Mouse (Mus musculus): ENCODE measurements around the gene Mrpl53.

Mrpl53 gene

DNA sequence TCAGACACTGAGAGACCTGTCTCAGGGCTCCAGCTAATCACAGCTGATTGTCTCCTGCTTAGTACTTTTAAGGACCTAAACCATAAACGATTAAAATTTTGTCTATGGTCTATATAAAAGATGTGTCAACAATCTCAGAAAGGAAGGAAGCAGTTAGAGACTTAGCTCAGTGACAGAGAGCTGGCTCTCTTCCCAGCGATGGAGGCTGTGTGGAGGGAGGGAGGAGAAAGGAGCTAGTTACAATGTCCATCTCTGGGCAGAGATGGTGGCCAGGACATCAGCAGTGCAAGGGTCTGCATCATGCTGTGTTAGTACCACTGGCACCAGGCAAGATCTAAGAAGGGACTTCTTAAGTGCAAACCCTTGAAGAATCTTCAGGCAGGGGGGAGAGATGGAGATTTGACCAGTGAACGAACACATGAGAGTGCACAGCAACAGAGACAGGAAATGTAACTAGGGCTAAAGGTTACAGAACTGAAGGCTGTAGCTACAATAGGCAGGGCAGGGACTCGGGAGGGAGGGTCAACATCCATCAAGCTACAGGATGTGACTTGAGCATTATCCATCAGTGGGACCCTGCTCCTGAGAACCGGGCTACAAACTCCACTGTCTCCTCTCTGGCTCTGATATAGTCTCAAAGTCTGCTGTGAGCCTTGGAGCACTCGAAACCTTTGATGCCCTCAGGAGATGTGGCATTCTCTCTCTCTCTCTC is 16.3 kb upstream of the Mrpl53 start:
- no peak for DNase-seq (ENCODE audit: inconsistent ontology term)

DNA sequence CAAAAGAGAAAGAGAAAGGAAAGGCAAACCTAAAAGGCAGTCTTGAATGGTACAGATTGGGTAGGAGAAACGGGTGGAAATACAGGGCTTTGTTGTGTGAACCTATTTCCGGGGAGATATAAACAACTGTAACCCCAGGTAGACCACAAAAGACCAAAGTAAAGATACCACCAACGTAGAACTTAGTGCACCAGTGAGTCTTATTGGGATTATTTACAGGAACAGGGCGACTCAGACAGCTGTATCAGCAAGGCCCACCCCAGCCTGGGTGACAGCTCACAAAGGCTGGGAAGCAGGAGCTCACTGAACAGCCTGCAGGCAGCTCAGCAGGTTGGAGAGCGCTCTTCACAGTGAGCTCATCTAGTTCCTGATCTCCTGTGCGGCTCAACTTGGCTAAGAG is 12.9 kb upstream of the Mrpl53 start:
- no peak for DNase-seq (ENCODE audit: inconsistent ontology term)

DNA sequence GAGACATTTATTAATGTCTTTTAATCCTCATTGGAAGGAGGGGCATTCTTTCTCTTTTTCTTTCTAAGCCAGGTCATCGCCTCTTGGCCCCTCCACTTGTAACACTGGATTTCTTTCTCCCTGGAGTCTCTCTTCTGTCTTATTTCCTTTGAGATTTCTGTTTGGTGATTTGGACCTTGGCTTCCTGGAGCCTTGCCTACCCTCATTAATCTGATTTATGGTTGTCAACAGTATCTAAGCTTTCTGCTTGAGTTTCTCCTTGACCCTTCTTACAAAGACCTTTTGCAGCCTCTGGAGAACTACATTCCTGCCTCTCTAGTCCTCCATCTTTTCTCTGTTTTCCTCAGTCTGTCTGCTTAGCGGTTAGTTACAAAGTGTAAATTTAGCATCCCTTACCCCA is 10.4 kb upstream of the Mrpl53 start:
- no peak for DNase-seq (ENCODE audit: inconsistent ontology term)

DNA sequence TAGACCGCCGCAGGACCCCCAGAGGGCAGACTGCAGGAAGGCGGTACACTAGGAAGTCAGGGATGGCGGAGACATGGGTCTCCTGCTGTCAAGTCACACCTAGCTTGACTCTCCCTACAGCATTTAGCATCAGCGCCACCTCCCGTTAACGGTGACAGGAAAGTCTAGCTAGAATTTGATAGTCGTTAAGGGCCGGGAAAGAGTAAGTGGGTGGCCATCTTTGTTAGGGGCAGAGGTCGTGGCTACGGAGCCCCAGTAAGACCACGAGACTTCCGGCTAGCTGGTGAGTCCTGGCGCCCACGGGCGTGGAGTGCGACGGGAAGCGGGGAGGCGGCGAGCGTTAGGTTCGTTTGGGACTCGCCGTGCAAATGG is 7.5 kb upstream of the Mrpl53 start, which contains the start of the genes Ccdc142 and Gm42688:
TSS of gene Ccdc142 (plus strand) at position 286 of the 372 bp plus-strand sequence.
TSS of gene Gm42688 (plus strand) at position 302 of the 372 bp plus-strand sequence.
- no peak for DNase-seq (ENCODE audit: inconsistent ontology term)

DNA sequence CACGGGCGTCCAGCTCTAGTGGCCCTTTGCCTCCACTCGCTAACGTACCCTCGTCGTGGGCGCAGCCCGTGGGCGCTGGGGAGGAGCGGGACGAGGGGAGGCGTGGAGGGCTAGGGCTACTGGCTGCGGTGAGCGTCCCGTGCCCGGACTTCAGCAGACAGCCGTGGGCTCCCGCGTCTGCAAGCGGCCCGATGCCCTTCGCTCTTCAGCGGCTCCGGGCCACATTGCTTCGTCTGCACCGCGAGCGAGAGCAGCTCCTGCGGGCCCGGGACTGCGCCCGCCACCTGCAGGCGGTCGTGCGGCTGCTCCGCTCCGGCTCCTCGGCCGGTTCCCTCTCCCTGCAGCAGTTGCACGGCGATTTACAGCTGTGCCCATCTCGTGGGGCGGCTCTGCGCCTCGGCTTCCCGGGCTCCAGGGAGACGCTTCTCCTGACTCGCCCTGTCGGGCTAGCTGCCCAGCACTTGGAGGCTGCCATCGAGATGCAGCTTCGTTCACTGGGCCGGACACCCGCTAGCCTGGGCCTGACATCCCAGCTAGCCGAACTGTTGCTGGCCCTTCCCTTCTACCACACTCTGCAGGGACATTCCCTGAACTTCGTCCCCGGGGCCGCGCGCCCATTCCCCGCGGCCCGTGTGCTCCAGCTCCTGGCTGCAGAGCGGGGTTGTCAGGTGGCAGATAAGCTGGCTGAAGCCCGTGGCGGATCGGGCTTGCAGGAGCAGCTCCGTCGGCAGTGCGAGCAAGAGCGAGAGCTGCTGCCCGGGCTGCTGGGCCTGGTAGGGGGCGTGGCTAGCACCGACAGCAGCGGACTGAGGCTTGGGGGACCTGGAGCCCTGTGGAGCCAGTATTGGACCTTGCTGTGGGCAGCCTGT is 6.9 kb upstream of the Mrpl53 start:
- DNase-seq (ENCODE audit: inconsistent ontology term), result peak; percentile 84

DNA sequence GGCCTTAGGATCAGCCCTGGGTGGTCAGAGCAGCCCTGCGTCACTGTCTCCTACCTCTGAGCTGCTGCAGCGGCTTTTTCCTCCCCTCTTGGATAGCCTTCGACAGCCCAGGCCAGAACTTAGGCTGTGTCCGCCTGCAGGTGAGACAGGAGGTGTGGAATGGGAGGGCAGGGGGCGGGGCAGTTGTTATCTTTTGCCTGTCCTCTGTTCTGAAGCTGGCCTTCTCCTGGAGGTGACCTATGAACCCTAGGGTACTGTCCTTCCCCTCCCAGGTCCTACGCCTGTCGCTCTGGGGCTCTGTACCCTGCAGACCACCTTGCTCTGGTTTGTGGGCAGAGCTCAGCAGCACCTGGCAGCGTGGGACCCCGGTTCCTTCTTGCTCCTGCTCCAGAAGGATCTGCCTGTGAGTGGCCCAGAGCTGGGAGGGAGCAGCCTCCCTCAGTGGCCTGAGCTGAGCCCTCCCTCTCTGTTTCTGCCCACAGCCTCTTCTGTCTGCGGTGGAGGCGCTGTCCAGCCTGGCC is 5.7 kb upstream of the Mrpl53 start:
- no peak for DNase-seq (ENCODE audit: inconsistent ontology term)

DNA sequence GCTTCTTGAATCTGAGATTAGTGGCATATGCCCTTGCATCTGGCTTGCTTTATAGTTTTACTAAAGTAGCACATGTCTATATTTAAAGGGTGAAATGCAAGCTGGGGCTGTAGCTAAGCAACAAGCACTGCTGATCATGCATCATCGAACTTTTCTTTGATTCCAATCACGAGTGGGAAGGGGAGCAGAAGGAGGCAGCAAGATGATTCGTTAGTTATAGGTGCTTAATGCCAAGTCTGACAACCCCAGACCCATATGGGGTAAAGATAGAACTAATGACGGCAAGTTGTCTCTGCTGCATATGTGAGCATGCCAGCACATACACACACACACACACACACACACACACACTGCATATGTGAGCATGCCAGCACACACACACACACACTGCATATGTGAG is 4.7 kb upstream of the Mrpl53 start:
- DNase-seq (ENCODE audit: inconsistent ontology term), result no peak

DNA sequence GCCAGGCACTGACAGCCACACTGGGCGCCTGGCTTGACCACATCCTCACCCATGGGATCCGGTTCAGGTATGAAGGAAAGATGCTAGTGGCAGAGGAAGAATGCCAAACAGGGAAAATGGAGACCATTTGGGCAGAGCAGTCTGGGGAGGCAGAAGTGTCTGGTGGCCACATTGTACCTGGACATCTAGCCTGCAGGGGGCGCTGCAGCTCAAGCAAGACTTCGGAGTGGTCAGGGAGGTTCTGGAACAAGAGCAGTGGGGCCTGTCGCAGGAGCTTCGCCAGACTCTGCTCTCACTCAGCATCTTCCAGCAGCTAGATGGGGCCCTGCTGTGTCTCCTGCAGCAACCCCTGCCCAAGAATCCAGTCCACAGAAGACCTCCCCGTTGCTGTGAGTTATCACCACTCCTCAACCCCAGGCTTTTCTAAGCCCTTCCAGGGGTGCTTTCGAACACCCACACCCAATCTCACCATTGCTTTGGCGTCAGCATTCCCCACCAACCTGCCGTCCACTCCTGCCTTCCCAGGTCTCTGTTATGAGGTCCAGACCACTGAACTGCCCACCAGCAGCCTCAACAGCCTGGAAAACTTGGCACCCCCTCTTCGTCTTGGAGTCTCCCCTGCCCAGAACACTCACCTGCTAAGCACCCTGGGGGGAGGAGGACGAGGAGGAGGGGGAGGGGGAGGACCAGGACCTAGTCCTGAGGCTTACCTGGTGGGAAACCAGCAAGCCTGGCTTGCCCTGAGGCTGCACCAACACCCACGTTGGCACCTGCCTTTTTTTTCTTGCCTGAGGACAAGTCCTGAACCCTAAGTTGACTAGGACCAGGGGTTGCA is 1.1 kb upstream of the Mrpl53 start:
- peak; percentile 43 for DNase-seq (ENCODE audit: inconsistent ontology term)

DNA sequence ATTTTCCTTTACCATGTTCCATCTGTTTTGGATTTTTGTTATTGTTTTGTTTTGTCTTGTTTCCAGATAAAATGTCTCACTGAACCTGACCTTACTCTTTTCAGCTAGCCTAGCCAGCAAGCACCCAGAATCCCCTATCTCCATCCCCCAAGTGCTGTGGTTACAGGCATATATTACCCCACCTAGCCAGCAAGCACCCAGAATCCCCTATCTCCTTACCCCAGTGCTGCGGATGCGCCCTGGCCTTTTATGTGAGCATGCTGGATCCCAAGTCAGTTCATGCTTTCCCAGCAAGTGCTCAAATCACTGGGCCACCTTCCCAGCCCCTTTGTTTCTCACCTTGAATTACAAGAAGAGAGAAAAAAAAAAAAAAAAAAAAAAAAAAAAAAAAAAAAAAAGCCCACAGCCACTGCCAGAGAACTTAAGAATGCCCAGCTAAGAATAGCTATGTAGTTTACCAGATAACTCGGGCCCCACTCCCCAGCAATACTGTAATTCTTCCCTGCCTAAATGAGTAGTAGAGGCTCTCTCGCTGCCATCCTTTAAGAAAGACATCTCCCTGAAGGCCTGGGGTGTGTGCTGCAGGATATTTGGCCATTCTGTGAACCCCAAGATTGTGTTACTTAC is 2.8 kb downstream of the Mrpl53 start:
- DNase-seq (ENCODE audit: inconsistent ontology term), result no peak

DNA sequence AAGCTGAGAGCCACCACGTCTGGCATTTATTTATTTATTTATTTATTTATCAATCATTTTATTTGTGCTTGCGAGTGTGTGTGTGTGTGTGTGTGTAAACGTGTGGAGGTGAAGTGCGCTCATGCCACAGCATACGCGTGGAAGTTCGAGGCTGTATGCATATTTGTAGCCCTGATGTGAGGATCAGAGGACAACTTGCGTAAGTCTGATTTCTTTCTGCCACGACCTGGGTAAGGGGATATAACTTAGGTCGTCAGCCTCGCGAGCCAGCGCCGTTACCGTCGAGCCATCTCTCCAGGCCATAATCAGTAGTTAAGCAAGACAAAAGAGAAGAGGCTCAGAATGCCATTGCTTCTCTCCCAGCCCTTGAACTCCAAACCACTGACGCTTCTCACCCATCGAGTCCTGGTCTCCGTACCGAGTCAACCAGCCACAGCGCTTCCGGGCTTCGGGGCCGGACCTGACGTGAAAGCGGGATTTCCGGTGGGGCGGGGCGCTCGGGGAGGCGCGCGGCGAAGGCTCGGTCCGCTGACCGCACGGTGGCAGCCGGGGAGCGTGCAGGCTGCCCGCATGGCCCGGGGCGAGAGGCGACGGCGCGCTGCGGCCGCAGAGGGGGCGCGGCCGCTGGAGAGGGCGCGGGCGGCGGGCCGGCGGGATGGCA is 6.3 kb downstream of the Mrpl53 start, which contains the start of gene Mogs:
TSS of gene Mogs (plus strand) at position 486 of the 661 bp plus-strand sequence.
- peak; percentile 96 for DNase-seq (ENCODE audit: inconsistent ontology term)

DNA sequence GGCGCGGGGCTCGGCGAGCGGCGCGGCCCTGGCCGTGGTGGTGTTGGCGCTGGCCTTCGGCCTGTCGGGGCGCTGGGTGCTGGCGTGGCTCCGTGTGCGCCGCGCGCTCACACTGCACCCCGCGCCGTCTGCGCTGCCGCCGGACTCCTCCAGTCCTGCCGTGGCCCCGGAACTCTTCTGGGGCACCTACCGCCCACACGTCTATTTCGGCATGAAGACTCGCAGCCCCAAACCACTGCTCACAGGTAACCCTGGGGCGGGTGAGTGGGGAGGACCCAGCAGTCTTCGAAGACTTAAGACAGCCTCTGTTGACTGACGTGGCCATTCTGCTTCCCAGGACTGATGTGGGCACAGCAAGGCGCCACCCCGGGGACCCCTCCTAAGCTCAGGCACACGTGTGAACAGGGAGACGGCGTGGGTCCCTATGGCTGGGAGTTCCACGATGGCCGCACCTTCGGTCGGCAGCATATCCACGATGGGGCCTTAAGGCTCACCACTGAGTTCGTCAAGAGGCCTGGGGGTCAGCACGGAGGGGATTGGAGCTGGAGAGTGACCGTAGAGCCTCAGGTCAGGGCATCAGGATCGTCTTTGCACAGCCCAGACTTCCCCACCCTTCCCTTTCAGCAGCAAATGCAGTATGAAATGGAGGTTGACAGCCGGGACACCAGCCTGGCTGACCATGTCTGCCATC is 7.0 kb downstream of the Mrpl53 start:
- no peak for DNase-seq (ENCODE audit: inconsistent ontology term)

DNA sequence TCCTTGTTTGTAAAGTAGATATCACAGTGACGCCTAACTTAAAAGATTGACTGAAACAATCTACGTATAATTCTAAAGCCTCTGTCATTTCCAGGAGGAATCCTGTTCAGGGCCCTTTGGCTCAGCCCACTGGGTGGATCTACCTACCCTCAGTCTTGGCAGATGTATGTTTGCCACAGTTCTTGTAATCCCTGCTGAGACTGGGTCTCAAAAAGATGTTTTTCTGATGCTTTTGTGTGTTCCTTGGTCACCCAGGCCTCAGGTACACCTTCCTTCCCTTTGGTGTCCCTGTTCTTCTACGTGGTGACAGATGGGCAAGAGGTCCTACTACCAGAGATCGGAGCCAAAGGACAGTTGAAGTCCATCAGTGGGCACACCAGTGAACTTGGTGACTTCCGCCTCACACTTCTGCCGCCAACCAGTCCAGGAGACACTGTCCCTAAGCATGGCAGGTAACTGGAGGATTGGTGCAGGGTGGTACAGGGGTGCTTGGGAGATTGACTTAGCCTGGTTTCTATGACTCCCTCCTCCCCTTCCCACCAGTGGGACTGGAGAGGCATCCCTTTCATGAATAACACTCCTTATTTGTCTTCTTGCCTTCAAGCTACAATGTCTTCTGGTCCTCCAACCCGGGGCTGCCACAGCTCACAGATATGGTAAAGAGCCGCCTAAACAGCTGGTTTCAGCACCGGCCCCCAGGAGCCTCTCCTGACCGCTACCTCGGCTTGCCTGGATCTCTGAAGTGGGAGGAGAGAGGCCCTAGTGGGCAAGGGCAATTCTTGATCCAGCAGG is 7.7 kb downstream of the Mrpl53 start:
- DNase-seq (ENCODE audit: inconsistent ontology term), result no peak

DNA sequence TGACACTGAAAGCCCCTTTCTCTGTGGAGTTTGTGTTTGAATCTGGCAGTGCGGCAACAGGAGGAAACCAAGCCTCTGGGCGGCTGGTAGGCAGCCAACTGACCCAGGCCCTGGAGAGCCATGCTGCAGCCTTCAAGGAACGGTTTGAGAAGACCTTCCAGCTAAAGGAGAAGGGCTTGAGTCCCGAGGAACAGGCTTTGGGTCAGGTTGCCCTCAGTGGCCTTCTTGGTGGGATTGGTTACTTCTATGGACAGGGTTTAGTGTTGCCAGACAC is 8.3 kb downstream of the Mrpl53 start:
- DNase-seq (ENCODE audit: inconsistent ontology term), result no peak

DNA sequence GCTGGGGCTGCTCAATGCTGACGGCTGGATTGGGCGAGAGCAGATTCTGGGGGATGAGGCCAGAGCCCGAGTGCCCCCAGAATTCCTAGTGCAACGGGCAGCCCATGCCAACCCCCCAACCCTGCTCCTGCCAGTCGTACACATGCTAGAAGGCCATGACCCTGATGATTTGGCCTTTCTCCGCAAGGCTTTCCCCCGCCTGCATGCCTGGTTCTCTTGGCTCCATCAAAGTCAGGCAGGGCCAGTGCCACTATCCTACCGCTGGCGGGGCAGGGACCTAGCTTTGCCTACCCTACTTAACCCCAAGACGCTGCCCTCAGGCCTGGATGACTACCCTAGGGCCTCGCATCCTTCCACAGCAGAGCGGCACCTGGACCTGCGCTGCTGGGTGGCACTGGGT is 8.8 kb downstream of the Mrpl53 start:
- no peak for DNase-seq (ENCODE audit: inconsistent ontology term)

DNA sequence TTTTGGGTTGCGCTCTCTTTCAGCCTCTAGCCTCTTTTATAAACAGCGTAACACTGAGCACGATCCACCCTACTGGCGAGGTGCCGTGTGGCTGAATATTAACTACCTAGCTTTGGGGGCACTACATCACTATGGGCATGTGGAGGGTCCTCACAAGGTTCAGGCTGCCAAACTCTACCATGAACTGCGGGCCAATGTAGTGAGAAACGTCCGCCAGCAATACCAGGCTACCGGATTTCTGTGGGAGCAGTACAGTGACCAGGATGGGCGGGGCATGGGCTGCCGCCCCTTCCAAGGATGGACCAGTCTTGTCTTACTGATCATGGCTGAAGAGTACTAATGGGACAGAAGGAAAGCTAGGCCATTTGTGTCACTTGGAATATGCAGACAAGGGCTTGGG is 9.5 kb downstream of the Mrpl53 start:
- DNase-seq (ENCODE audit: inconsistent ontology term), result no peak

DNA sequence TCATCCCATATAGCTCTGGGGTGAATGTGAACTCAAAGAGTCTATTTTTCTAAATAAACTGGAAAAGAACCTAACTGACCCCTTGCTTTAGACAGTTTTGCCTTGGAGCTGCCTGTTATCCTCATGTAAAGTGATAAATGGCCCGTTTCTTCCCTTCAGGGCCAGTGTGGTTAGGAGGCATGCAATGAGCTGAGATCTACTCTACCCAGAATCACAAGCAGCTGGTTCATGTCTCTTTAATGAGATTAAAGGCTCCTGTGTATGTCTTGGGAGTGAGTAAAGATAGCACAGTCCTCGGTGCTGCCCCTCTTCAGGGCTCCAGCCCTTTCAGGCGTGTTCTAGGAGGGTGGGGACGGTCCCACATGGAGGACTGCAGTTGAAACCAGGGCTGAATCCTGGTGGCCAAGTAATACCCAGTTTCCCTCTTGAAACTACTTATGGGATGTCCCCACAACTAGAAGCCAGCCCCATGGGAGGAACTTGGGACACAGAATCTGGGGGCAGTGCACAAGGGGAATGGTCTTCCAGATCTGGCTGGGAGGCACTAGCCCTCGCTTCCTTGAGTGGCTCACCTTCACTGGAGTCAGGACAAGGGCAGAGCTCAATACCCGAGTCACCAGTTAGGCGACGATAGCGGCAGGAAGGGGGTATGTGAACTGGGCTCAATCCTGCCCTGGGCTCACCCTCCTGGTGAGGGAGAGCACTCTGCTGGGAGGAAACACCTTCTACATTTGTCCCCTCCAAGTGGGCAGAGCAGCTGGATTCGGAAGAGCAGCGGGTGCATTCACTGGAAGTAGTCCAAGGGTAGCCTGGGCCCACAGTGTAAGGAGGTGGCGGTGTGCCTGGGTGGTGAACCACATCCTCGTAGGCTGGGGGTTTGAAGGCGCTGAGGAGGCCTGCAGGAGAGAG is 10.2 kb downstream of the Mrpl53 start:
- no peak for DNase-seq (ENCODE audit: inconsistent ontology term)

DNA sequence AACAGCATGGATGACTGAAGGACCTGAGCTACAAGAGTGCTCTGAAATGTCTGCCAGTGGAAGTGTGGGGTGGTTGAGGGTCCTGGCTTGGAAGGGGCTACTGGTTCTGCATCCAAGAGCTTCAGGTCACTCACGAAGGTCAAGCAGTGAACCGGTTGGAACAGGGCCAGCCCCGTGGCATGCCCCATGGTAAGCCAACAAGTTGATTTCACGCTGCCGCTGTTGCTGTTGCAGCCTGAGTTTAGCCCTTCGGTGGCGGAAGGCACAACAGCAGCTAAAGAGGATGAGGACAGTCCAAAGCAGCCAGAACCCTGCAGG is 10.9 kb downstream of the Mrpl53 start:
- DNase-seq (ENCODE audit: inconsistent ontology term), result no peak

DNA sequence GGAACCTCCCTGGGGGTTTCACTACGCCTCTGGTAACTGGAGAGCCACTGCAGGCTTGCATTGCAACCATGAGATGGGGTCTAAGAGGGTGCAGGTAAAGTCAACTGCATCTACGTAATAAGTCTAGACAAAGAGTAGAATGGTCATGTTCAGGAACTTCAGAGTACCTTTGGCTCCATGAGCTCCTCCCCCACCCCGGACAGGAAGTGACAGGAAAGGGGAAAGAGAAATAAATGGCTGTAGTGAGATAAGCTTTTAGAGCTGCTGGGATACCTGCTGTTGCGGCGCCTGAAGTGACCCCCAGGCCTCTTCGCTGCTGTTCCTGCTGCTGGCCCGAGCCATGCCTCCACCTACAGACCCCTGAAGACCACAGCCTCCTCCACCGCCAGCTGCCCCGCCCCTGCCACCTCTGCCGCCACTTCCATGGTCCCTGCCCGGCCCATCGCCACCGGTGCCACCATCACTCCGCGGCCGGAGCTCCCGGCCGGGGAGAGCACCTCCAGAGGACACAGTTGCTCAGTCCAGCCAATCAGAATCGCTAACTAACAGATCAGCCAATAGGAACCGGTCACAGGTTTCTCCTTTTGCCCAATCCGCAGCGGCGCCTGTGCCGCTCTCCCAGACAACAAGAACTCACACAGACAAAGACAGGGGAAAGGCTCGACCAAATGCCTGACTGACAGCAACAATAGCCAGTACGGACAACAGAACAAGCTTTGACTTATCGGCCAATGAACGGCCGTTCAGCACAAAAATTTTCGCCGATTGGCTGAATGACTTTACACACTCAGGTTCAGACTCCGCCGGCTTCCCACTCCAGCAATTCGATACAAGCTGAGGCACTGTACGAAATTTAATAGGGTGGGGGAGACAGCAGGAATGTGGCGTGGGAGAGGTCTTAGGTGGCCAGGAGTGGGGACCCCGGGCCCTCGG is 12.4 kb downstream of the Mrpl53 start, which contains the start of gene Wbp1:
TSS of gene Wbp1 (minus strand) at position 630 of the 933 bp plus-strand sequence.
- DNase-seq (ENCODE audit: inconsistent ontology term), result peak; percentile 98
